8 mouse cellular contexts compared by ENCODE assay signal in the genomic region with DNA sequence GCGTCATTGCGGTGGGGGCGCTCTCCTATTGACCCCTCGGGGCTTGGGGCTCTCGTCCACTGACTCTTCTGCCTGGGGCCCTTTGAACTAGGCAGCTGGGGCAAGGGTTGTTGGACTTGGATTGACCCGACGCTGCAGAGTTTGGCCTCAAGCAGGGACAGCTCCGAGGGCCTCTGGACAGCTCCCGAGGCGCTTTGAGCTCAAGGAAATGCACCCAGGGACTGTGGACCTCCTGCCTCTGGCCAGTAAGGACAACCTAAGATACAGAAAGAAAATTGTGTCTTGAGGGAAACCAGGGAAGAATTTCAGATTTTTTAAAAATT. TPM values are rescaled to one million over a fixed set of nuclear protein-coding genes. Genes with fewer than 3 reads are reported as not detected.
DNase-seq lines count a peak whose midpoint lies in the region; ATAC-seq and TF ChIP-seq lines count a peak whose summit lies in the region.

No protein-coding gene starts in this region.

- TF ChIP-seq CTCF in cerebellum, adult 2 months (IDR thresholded peaks at IDR 0.05; ENCODE audit: borderline replicate concordance, insufficient read depth, low read depth, low read length): no peak
- no peak for TF ChIP-seq CTCF in thymus, adult 2 months (IDR thresholded peaks at IDR 0.05; ENCODE audit: borderline replicate concordance, control insufficient read depth, extremely low read depth, insufficient read depth, low read length, poor library complexity)

- WGBS in cerebellum, adult 2 months: 5% methylated on average over 10 of the region's 10 CpGs
- WGBS in thymus, adult 2 months: 2% methylated on average over 10 of the region's 10 CpGs
- 6% methylated on average over 8 of the region's 10 CpGs for WGBS in liver, embryonic 12.5 days (ENCODE audit: insufficient replicate concordance)

- H3K36me3 ChIP-seq in thymus, adult 2 months (ENCODE audit: control insufficient read depth, insufficient read depth, low read length): no peaks in the 10 kb centered on the region
- no peaks in the 10 kb centered on the region for H3K36me3 ChIP-seq in liver, embryonic 12.5 days

- H3K4me2 ChIP-seq in liver, embryonic 12.5 days: peak overlapping the region; percentile 83

- no peak for TF ChIP-seq POLR2A in cerebellum, adult 2 months (IDR thresholded peaks at IDR 0.05; ENCODE audit: borderline replicate concordance, insufficient read depth, low read length)
- TF ChIP-seq POLR2A in thymus, adult 2 months (IDR thresholded peaks at IDR 0.05; ENCODE audit: control insufficient read depth, extremely low read depth, insufficient read depth, low read length, poor library complexity): no peak

- H3K4me3 ChIP-seq in cerebellum, adult 2 months (replicated peaks; ENCODE audit: insufficient read depth, low read depth, low read length): peak overlapping the region; percentile 45
- H3K4me3 ChIP-seq in thymus, adult 2 months (ENCODE audit: control insufficient read depth, insufficient read depth, low read length): peak overlapping the region; percentile 89
- H3K4me3 ChIP-seq in liver, embryonic 12.5 days: peak overlapping the region; percentile 65

- no peaks in the 10 kb centered on the region; the same call in 1 of the 2 replicates for H3K27me3 ChIP-seq in cerebellum, adult 2 months (ENCODE audit: control insufficient read depth, insufficient read depth, low read length)
- no peaks in the 10 kb centered on the region for H3K27me3 ChIP-seq in thymus, adult 2 months (ENCODE audit: control insufficient read depth, insufficient read depth, low read length)
- H3K27me3 ChIP-seq in liver, embryonic 12.5 days (replicated peaks): peaks cover 65% of the 10 kb centered on the region

- peak; percentile 52; the same call in 1 of the 2 replicates for ATAC-seq in liver, embryonic 12.5 days

- H3K9ac ChIP-seq in liver, embryonic 12.5 days: no peak overlapping the region

- no peaks in the 10 kb centered on the region for H3K9me3 ChIP-seq in liver, embryonic 12.5 days (replicated peaks)

- peak overlapping the region; percentile 48; the same call in 1 of the 2 replicates for H3K27ac ChIP-seq in cerebellum, adult 2 months (ENCODE audit: insufficient read depth, low read length)
- H3K27ac ChIP-seq in thymus, adult 2 months (ENCODE audit: control insufficient read depth, insufficient read depth, low read length): no peak overlapping the region
- H3K27ac ChIP-seq in liver, embryonic 12.5 days: no peak overlapping the region

- DNase-seq in cerebellum, adult 2 months: no peak
- no peak for DNase-seq in cerebellum, adult 18-20 months
- no peak for DNase-seq in thymus, adult 2 months
- no peak for DNase-seq in thymus, postnatal 14 days
- DNase-seq in testis, postnatal 14 days (ENCODE audit: low spot score): peak; percentile 34
- no peak for DNase-seq in layer of hippocampus, postnatal 10 days (ENCODE audit: low spot score in 2 of 2)
- no peak for DNase-seq in spleen, adult 12 weeks (ENCODE audit: low spot score)

- H3K4me1 ChIP-seq in cerebellum, adult 2 months (ENCODE audit: control insufficient read depth, insufficient read depth, low read length): no peaks in the 10 kb centered on the region
- peaks cover 14% of the 10 kb centered on the region for H3K4me1 ChIP-seq in thymus, adult 2 months (replicated peaks; ENCODE audit: control insufficient read depth, insufficient read depth, low read length)
- H3K4me1 ChIP-seq in liver, embryonic 12.5 days: peaks cover 16% of the 10 kb centered on the region

RNA-seq across cellular contexts. Expression of gene Elmo1, which starts 1.2 kb away (rescaled TPM):
- 92.3 and 97.5 TPM in 2 replicates for polyA plus RNA-seq in cerebellum, adult 2 months (2012; rRNA removed)
- 50.2 and 52.5 TPM in 2 replicates for polyA plus RNA-seq in thymus, adult 2 months (2012; rRNA removed)
- polyA plus RNA-seq in liver, embryonic 12.5 days (2016; fragmentation: Nextera tagmentation; extraction: Ambion mirVana): 6.2 and 6.7 TPM in 2 replicates
- total RNA-seq in layer of hippocampus, postnatal 10 days (2021): 10 to 100 TPM; 27.9 to 28.3 TPM
